Mouse (Mus musculus) mouse trophoblast stem cell (cell line): ENCODE measurements around the gene Cisd3.
"Not testable (repeated sequence)": the region's sequence is repeated elsewhere in the genome, so short reads cannot be mapped to it uniquely, and the experiment has no call there.

Experiments used
- in situ Hi-C, 2 experiments: fragments of 300-500 bp; cut with MseI, MboI; formaldehyde crosslinking; loops; 2 replicates in 1 of 2; 3 replicates in 1 of 2; pipeline ENCODE4 v1.15.1; 2025

The Cisd3 gene

DNA sequence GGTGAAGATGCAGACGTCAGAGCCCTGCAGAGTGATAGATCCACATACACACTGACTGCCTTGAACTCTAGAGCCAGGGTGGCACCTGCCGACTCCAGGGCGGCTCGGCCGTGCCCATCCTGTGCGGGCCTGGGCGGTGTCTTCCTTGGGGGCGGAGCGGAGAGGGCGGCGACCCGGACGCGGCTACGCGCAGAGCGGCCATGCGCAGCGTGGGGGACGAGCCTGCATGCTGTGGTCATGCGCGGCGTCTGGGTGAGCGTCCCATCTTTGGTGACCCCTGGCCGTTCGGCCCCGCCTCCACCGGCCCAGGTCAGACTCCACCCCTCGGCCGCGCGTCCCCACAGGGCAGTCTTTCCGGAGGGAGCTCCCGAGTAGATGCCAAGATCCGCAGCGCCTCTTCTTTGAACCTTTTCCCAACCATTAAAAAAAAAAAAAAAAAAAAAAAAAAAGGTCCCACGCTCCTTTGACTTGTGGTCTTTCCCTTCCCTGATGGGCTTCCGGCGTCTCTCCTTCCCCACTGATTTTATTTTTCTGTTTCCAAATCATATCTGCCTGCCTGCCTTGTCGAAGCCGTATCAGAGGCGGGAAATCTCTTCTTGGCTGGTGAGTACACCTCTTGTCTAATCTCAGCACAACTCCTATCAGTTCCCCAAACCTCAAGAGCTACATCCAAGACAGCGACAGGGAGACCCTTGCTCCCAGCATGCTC lies at the start of gene Cisd3:
TSS of gene Cisd3 (plus strand) at position 214 of the 709 bp plus-strand sequence.
- in situ Hi-C loops = no loop called here

DNA sequence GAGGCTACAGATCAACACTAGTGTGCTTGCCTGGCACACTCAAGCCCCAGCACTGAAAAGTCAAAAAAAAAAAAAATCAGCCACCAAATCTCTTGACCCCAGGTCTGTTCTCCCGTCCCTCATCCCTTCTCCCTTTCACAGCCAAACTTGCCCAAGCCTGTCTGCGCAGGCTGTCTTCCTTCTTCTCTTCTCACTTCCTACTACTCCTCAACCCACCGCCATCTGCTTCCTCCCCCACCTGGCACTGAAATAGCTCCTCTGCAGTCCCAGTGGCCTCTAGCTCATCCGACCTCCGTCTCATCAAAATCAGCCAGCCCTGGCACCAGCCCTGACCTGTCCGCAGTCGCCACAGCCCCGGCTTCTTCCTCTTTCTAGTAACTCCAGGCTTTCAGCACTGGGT lies 44.0 kb upstream of the Cisd3 start:
- in situ Hi-C loops = no loop called here

GRCm38 (mm10) chr11:97642746-97643145 lies 42.9 kb upstream of the Cisd3 start:
- in situ Hi-C loops = no loop called here

- in situ Hi-C loops = no loop called here
These were observed 42.1 kb upstream of the Cisd3 start for GRCm38 (mm10) chr11:97643380-97644055.

DNA sequence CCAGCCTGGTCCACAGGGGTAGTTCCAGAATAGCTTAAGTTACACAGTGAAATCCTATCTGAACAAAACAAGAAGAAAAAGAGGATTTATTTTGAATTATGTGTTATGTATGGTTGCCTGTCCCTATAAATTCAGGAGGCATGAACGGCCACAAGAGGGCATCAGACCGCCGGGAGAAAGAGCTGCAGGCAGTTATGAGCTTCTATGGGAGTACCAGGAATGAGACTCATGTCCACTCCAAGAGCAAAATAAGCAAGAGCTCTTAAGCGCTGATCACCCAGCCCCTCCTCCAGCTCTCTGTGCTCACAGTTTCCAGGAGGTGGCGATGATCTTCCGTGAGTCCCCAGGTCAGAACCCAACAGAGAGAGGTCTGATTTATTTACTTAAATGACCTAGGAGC lies 40.8 kb upstream of the Cisd3 start:
- in situ Hi-C loops = loop anchor here (5.0 kb wide), 1 partner anchor 47 kb away; no protein-coding TSS in a partner anchor

DNA sequence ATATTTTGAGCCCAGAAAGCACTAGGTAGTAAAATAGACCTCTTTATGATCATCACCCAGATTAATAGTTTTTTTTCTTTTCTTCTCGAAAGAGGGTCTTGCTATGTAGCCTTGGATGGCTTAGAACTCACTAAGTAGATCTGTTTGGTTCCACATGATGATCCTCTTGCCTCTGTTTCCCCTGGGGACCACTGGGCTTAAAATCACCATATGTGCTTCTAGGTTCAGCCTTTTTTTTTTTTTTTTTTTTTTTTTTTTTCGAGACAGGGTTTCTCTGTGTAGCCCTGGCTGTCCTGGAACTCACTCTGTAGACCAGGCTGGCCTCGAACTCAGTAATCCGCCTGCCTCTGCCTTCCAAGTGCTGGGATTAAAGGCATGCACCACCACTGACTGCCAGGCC lies 37.1 kb upstream of the Cisd3 start:
- in situ Hi-C loops = loop anchor here (5.0 kb wide), 1 partner anchor 44 kb away; no protein-coding TSS in a partner anchor

DNA sequence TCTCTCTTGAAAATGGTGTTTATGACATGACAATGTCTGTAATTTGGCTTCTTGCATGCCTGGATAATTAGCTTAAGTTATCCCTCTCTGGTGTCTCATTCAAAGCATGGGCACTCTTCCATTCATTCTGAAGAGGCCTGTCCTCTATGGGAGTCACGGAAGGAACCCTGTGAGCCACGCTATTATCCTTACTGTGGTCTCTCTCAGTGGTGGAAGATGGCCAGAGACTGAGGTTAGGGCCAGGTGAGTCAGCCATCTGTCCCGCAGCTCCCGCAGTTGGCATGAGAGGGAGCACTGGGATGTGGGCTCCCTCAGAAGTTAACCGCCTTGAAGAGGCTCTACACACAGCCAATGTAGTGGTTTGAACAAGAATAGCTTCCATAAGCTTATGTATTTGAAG lies 35.3 kb upstream of the Cisd3 start:
- in situ Hi-C loops = no loop called here

DNA sequence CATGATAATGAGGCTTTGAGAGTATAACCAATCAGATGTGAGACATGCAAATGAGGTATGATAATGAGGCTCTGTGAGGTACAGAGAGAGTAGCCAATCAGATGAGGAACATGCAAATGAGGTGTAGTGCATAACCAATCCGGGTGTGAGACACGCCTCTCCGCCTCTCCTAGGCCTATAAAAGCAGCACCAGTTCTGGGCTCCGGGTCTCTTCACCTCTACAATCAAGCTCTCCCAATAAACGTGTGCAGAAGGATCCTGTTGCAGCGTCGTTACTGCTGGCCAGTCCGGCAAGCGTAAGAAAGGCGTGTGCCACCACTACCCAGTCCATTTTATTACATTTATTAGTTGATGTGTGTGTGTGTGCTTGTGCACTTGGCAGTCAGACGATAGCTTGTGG lies 32.2 kb upstream of the Cisd3 start:
- in situ Hi-C loops = not testable (repeated sequence)

DNA sequence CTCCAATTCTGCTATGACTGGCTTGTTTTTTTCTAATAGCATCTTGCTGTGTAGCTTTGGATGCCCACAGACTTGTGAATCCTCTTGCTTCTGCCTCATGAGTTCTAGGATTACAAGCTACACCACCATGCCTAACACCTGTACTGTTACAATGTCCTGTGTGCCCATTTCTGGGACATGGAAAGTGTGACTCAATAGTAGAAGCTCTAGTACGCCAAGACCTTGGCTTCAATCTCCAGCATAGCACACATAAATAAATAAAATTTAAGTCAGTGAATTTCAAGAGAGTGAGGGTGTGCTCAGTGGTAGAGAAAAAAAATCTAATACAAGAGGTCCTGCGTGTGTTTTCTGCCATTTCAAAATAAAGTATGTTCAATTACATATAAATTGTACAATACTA lies 31.4 kb upstream of the Cisd3 start:
- in situ Hi-C loops = no loop called here

DNA sequence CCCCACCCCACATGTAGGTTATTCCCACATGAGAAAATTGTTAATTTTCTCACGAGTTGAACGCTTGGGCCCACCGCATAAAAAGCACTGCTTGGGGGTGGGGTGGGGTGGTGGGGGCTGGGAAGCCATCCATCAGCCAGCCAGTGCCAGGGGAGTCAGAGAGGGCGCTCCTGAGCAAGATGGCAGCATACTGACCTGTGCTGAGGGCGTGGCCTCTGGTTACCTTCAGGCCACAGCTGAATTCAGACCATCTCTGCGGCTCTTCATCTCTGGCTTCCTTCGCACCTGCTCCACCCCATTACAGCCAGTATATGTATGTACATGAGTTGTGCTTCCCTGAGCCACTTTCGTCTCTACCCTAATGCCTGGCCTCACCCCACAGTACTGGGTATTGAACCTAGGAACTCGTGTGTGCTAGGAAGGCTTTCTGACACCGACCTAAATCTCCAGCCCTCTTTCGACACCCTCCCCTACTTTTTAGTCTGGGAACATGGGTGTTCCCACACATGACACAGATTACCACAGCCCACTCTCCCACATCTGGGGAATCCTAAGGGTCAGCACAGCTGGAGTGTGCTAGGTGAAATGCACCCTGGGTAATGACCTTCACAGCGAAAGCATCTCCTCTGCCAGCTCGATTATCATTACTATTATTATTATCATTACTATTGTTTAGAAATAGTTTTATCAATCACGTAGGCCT lies 29.2 kb upstream of the Cisd3 start:
- in situ Hi-C loops = no loop called here

- in situ Hi-C loops = no loop called here
These were observed 28.3 kb upstream of the Cisd3 start for GRCm38 (mm10) chr11:97657184-97657945.

DNA sequence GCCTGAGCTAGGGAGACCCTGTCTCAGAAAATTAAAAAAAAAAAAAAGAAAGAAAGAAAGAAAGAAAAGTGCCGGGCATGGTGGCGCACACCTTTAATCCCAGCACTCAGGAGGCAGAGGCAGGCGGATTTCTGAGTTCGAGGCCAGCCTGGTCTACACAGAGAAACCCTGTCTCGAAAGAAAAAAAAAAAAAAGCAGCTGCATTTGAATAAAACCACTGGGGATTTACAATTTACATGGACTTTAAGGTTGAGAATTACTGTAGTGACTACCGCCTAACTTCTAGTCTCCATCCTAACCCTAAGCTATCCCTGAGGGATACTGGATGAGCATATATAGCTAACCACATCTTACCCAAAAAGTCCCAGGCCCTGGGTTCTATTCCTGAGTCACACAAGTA lies 27.7 kb upstream of the Cisd3 start:
- in situ Hi-C loops = not testable (repeated sequence)

DNA sequence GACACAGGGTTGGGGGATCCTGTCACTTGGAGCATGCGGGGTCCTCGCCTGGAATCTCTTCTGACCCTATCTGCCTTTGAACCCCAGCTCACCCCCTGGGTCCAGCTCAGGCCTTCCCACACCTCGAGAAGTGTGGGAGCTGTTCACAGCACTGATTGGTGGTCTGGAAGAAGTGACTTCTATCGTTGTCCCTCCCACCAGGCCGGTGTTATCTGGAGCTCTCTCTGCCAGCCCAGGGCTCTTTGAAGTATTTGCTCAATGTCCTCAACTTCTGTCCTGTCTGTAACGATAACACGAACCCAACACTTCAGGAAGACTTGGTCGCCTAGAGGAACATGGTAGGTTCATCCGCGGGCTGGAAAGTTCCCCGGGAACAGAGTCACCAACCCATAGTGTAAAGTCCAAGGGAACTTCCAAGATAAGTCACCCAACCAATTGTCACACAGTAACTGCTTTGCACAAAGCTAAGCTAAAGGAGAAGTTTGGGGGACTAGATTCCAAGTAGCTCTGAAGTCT lies 26.8 kb upstream of the Cisd3 start:
- in situ Hi-C loops = no loop called here

DNA sequence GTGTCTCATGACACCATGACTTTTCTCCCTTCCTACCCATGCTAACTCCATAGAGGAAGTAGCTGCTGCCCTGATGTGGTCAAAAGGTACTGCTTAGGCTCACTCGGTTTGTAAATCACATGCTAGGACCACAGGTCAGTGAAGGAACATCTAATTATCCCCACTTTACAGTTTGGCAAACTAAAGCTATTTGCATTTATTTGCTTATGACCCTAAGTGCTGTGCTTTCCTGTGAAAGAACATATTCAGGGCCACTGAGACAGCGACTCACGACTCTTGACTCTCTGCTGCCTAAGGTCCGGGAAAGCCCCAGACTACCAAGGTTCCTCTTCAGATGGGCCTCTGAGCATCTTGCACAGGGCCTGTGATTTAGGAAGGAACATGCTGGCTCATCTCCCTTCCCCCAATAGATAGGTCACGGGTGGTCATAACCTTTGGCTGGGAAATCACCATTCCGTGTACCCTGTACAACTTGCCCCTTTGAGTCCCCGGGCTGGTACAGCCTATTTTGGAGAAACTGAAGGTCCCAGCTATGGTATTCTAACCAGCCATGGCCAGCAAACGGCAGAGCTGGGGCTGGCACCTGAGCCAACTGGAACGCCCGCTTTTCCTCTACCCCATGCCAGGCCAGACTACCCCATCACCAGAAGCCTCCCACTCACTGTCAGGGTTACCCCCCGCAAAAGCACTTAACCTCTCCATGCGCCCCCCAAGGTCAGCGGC lies 26.2 kb upstream of the Cisd3 start:
- in situ Hi-C loops = no loop called here

DNA sequence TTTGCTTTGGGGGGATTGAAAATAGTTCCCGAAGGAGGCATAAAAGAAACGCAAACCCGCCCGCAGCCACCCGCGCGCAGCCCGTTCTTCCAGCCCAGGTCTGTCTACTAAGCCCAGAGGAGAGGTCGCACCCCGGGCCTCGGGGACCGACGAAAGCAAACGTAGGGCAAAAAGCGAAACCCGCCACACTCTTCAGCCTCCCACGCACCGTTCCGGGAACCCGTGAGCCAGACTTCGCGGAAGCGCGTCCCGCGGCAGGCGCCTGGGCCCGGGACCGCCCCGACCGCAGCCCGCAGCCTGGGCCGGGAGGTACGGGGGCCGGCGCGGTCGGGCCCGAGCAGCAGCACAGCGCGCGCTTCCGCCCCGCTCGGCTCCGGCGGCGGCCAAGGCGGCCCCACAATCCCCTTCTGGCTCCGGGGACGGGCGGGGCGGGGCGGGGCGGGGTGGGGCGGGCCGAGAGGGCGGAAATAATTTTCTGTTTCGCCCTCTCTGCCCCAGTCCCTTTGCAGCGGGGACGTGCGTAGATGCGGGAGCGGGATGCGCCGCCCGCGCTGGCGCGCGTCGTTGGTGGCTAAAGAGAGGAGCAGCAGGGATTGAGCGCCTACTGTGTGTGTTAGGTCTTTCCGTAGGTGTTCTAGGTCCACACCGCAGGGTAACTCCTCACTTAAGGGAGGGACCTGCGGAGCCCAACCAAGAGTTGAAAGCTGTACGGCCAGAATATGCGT lies 25.5 kb upstream of the Cisd3 start:
- in situ Hi-C loops = no loop called here

GRCm38 (mm10) chr11:97660734-97661647 lies 24.6 kb upstream of the Cisd3 start:
- in situ Hi-C loops = no loop called here

DNA sequence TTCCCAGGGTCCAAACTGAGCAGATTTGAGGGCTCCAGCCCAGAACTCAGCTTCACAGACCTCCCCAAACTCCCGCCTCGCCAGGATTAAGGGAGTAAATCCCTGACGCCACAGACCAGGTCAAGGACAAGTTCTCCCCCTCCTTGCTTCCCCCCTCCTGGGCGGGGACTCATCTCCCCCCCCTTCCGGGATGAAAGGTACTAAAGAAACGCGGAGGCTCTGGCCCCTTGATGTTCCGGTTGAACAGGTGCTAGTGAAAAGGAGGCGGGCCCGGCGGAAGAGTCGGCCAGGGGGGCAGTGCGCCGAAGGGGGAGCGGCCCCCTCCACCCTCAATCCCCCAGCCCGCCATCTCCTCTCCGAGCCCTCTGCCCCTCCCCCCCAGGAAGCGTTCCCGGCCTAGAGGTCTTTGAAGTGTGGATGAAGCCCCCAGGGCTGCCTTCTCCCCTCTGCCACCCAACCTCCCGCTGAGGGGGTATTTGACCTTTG lies 23.9 kb upstream of the Cisd3 start:
- in situ Hi-C loops = no loop called here

GRCm38 (mm10) chr11:97662207-97662892 lies 23.3 kb upstream of the Cisd3 start:
- in situ Hi-C loops = no loop called here
